Mouse (Mus musculus) liver, adult 10 weeks (tissue): Measurements from ENCODE around the gene Hormad1. TPM values are rescaled to one million over a fixed set of nuclear protein-coding genes. Genes with fewer than 3 reads are reported as not detected.

Experiments used
- polyA plus RNA-seq: library from polyadenylated mRNA; stranded (reverse); fragments of 350-450 nt; fragmentation: Illumina TruSeq; extraction: RNeasy Lipid Tissue Mini Kit (QIAGEN cat#74804); gene quantifications from one replicate; pipeline ENCODE4 v1.2.3, GENCODE M21; 2014; ENCODE audit warnings: low read depth, low replicate concordance

Hormad1 gene
- not detected for polyA plus RNA-seq

DNA sequence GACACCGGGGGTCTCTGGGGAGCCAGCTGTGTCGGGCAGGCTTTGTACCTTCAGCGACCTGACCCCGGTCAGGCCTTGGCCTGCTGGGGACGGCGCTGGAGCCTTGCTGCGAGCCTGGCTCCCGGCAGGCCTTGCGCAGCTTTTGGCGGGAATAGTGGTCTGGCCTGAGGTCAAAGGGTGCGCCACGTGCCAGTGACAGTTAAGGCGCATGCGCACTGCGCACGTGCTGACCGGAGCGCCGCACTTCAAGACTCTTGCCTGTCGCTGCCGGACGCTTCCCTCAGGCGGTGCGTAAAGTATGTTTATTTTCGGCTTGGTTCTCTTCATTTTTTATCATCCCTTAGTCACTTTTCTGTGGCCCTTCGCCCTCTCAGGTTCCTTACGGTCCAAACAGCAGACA lies at the start of gene Hormad1:
Gene Hormad1 (plus strand): TSS at position 241 of the 400 bp plus-strand sequence.

DNA sequence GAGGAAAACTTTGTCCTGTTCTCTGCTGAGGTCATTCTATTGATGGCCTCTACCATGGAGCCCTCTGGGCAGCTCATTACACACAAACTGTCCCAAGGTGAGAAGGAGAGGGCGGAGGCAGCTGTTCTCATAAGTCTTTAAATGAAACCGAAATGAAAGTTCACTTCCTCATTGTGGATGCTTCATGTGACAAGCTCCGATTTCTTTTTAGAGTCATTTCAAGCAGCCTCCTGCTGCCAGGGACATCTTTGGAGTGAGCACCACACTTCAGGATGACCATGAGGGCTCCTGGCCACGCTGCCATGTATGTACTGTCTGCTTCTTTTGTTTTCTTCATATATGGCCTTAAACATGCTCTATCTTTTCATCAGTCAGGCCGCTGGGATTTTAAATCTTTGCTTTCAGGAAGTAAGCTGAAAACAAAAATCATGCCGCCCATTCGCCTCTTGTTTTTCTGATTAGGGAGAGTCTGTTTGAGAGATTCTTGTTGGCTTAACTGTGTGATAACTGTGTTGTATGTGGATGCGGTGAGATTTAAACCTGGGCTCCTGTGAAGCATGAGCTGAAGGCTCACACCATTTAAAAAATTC lies 32.8 kb upstream of the Hormad1 start, which contains the start of gene Ctss:
Gene Ctss (plus strand): TSS at position 165 of the 590 bp plus-strand sequence.

DNA sequence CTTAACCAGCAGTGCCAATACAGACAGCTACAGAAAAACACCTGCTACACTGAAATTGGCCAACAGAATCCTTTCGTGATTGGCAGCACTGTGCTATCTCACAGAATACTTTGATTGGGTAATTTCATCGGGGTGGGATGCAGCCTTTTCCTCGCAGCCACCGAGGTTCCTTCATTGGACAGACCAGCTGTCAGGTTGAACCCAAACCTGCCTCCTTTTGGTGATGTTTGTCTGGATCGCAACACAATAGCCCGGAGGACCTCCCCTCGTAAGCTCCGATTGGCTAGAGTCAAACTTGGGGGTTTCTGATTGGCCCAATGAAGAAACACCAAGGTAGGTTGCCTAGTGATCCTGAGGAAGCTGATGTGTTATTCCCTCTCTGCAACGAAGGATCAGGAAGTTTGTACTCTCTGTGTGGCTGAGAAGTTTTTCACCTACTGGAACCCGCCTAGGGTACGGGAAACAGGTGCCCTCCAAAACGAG lies 29.2 kb downstream of the Hormad1 start, which contains the start of gene Golph3l:
Gene Golph3l (plus strand): TSS at position 331 of the 483 bp plus-strand sequence.

DNA sequence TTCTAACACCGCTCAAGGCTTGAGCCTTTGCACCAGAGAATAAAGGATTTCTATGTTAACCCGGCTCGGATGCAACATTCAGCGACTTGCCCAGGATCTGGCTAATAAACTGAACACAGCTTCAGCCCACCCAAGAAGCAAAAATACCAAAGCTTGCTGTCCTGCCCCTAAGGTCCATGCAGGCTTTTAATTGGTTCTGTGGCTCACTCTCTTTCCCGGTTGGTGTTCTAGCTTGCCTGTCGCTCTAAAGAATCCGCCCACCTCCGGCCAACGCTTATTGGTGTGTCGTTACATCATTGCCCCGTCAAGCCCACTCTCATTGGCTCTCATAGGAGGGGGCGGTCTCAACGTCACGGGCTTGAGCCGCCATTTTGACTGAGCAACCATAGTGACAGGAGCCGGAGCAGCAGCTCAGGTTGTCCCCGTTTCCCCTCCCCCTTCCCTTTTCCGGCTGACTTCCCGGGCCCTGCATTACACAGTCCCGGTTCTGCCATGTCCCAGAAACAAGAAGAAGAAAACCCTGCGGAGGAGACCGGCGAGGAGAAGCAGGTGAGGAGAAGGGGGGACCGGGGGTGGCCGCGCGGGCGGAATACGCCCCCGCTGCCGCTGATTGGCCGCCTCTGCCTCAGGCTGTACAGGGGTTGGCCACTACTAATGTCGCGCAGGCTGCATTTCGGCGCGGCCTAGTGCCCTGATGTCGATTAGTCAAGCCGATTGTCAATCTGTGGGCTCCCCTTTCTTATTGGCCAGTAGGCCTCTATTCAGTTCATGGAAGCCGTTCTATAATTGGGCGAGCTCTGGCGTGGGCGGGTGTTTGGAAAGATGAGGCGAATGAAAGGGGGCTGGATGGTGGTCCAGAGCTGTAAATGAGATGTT lies 65.4 kb downstream of the Hormad1 start, which contains the start of gene Ensa:
Gene Ensa (plus strand): TSS at position 366 of the 876 bp plus-strand sequence.

Other genes with a start within 250 kb of the Hormad1 start
- gene Cers2, start 244.9 kb upstream of the Hormad1 start, polyA plus RNA-seq: 417 TPM
- gene Setdb1, start 202.5 kb upstream of the Hormad1 start, polyA plus RNA-seq: 9.3 TPM
- not detected for gene 4930558C23Rik, start 156.8 kb upstream of the Hormad1 start, polyA plus RNA-seq
- 23.7 TPM for gene Arnt, start 125.3 kb upstream of the Hormad1 start, polyA plus RNA-seq
- 0.34 TPM for gene Ctsk, start 60.4 kb upstream of the Hormad1 start, polyA plus RNA-seq
- 61.6 TPM for gene Ctss, start 32.9 kb upstream of the Hormad1 start, polyA plus RNA-seq
- 15.3 TPM for gene Golph3l, start 29.3 kb downstream of the Hormad1 start, polyA plus RNA-seq
- gene Ensa, start 65.3 kb downstream of the Hormad1 start, polyA plus RNA-seq: 25.0 TPM
- 113 TPM for gene Mcl1, start 99.1 kb downstream of the Hormad1 start, polyA plus RNA-seq
- gene Adamtsl4, start 128.2 kb downstream of the Hormad1 start, polyA plus RNA-seq: 0.50 TPM
- 18.8 TPM for gene Ecm1, start 179.9 kb downstream of the Hormad1 start, polyA plus RNA-seq
- gene Tars2, start 200.5 kb downstream of the Hormad1 start, polyA plus RNA-seq: 10.8 TPM